Comparison of ENCODE assay signal across 9 mouse cellular contexts in genomic region chr9:35317233-35317980, GRCm38 (mm10). TPM values are rescaled to one million over a fixed set of nuclear protein-coding genes. Genes with fewer than 3 reads are reported as not detected.
DNase-seq lines count a peak whose midpoint lies in the region; ATAC-seq lines count a peak whose summit lies in the region.
"Had no signal": no experiment of that assay in that cellular context is flagged by ENCODE, and none has a peak within 500 bp of the region (broad histone marks: within the 10 kb centered on the region; RNA-seq: fewer than 3 reads in every experiment).

No protein-coding gene starts in this region.

- H3K27me3 ChIP-seq in kidney, embryonic 14.5 days (ENCODE audit: control insufficient read depth, insufficient read depth, low read length), result no peaks in the 10 kb centered on the region
- peaks cover 44% of the 10 kb centered on the region for H3K27me3 ChIP-seq in embryonic facial prominence, embryonic 10.5 days (replicated peaks; ENCODE audit: low read depth, poor library complexity, severe bottlenecking)
- no peaks in the 10 kb centered on the region for H3K27me3 ChIP-seq in limb, embryonic 11.5 days (ENCODE audit: control insufficient read depth, insufficient read depth, low read length)
- no peaks in the 10 kb centered on the region for H3K27me3 ChIP-seq in stomach, embryonic 14.5 days (ENCODE audit: control insufficient read depth, insufficient read depth, low read length)
- H3K27me3 ChIP-seq: liver, embryonic 12.5 days had no signal

- no peaks in the 10 kb centered on the region for H3K9me3 ChIP-seq in kidney, embryonic 14.5 days (ENCODE audit: control insufficient read depth, low read length)
- H3K9me3 ChIP-seq in embryonic facial prominence, embryonic 10.5 days, result no peaks in the 10 kb centered on the region
- H3K9me3 ChIP-seq in limb, embryonic 11.5 days (ENCODE audit: control insufficient read depth, low read length), result no peaks in the 10 kb centered on the region
- no peaks in the 10 kb centered on the region for H3K9me3 ChIP-seq in stomach, embryonic 14.5 days (ENCODE audit: control insufficient read depth, low read depth, low read length)
- H3K9me3 ChIP-seq: liver, embryonic 12.5 days had no signal

- H3K4me2 ChIP-seq in kidney, embryonic 14.5 days (replicated peaks; ENCODE audit: low read depth, low read length), result no peak overlapping the region
- H3K4me2 ChIP-seq in limb, embryonic 11.5 days (ENCODE audit: low read depth, severe bottlenecking), result no peak overlapping the region
- H3K4me2 ChIP-seq in stomach, embryonic 14.5 days (replicated peaks; ENCODE audit: low read depth, low read length), result no peak overlapping the region
- H3K4me2 ChIP-seq: liver, embryonic 12.5 days had no signal

- peaks cover 27% of the 10 kb centered on the region for H3K4me1 ChIP-seq in kidney, embryonic 14.5 days (ENCODE audit: control insufficient read depth, insufficient read depth, low read length)
- peaks cover 74% of the 10 kb centered on the region for H3K4me1 ChIP-seq in embryonic facial prominence, embryonic 10.5 days
- H3K4me1 ChIP-seq in limb, embryonic 11.5 days (ENCODE audit: control insufficient read depth, insufficient read depth, low read length), result peaks cover 44% of the 10 kb centered on the region
- H3K4me1 ChIP-seq in stomach, embryonic 14.5 days (ENCODE audit: control insufficient read depth, insufficient read depth, low read length), result peaks cover 36% of the 10 kb centered on the region
- H3K4me1 ChIP-seq: liver, embryonic 12.5 days had no signal

- no peak overlapping the region for H3K9ac ChIP-seq in kidney, embryonic 14.5 days (ENCODE audit: low read depth, low read length)
- H3K9ac ChIP-seq in limb, embryonic 11.5 days (ENCODE audit: low read length), result 0 out of 2 replicates have a peak overlapping the region, but pooled peaks have one; percentile 0
- no peak overlapping the region for H3K9ac ChIP-seq in stomach, embryonic 14.5 days (replicated peaks; ENCODE audit: low read depth, low read length)
- H3K9ac ChIP-seq: liver, embryonic 12.5 days had no signal

- WGBS in kidney, embryonic 14.5 days, result 32% methylated on average over 9 of the region's 9 CpGs
- 26% methylated on average over 9 of the region's 9 CpGs for WGBS in embryonic facial prominence, embryonic 10.5 days
- WGBS in limb, embryonic 11.5 days, result 23% methylated on average over 9 of the region's 9 CpGs
- WGBS in stomach, embryonic 14.5 days, result 41% methylated on average over 9 of the region's 9 CpGs

- H3K36me3 ChIP-seq in kidney, embryonic 14.5 days (ENCODE audit: control insufficient read depth, insufficient read depth, low read length), result no peaks in the 10 kb centered on the region
- no peaks in the 10 kb centered on the region for H3K36me3 ChIP-seq in embryonic facial prominence, embryonic 10.5 days (replicated peaks)
- no peaks in the 10 kb centered on the region for H3K36me3 ChIP-seq in limb, embryonic 11.5 days (ENCODE audit: control insufficient read depth, insufficient read depth, low read length)
- H3K36me3 ChIP-seq in stomach, embryonic 14.5 days (ENCODE audit: control insufficient read depth, insufficient read depth, low read length), result no peaks in the 10 kb centered on the region
- H3K36me3 ChIP-seq: liver, embryonic 12.5 days had no signal

- H3K27ac ChIP-seq in kidney, embryonic 14.5 days (ENCODE audit: low read depth, low read length), result no peak overlapping the region
- H3K27ac ChIP-seq in embryonic facial prominence, embryonic 10.5 days (replicated peaks), result peak overlapping the region; percentile 82
- peak overlapping the region; percentile 53; the same call in 1 of the 2 replicates for H3K27ac ChIP-seq in limb, embryonic 11.5 days (replicated peaks; ENCODE audit: low read depth, low read length)
- H3K27ac ChIP-seq in stomach, embryonic 14.5 days (ENCODE audit: low read length), result 0 out of 2 replicates have a peak overlapping the region, but pooled peaks have one; percentile 44
- H3K27ac ChIP-seq: liver, embryonic 12.5 days had no signal

- H3K4me3 ChIP-seq in kidney, embryonic 14.5 days (ENCODE audit: low read length), result no peak overlapping the region
- no peak overlapping the region for H3K4me3 ChIP-seq in embryonic facial prominence, embryonic 10.5 days
- H3K4me3 ChIP-seq in limb, embryonic 11.5 days (ENCODE audit: low read depth, low read length), result no peak overlapping the region
- no peak overlapping the region for H3K4me3 ChIP-seq in stomach, embryonic 14.5 days (ENCODE audit: low read depth, low read length)
- H3K4me3 ChIP-seq: liver, embryonic 12.5 days had no signal

- no peak for DNase-seq in kidney, postnatal 10 days
- DNase-seq in embryonic facial prominence, embryonic 10.5 days (ENCODE audit: low spot score), result peak; percentile 56
- DNase-seq in limb, embryonic 11.5 days (ENCODE audit: low spot score), result no peak
- no peak for DNase-seq in right cerebral cortex, postnatal 10 days (ENCODE audit: low spot score in 2 of 2)
- no peak for DNase-seq in adrenal gland, postnatal 25 days
- DNase-seq: gastrocnemius, postnatal 10 days had no signal

- peak; percentile 50 for ATAC-seq in kidney, embryonic 14.5 days (ENCODE audit: low FRiP score, low TSS enrichment)
- 0 out of 2 replicates have a peak, but pooled peaks have one; percentile 38 for ATAC-seq in limb, embryonic 11.5 days (ENCODE audit: insufficient number of reproducible peaks, low FRiP score, low TSS enrichment, low read depth)
- peak; percentile 47 for ATAC-seq in stomach, embryonic 14.5 days (ENCODE audit: insufficient number of reproducible peaks, insufficient read depth, low FRiP score, low read depth)
- ATAC-seq: liver, embryonic 12.5 days had no signal

RNA-seq across cellular contexts. Expression of gene Rpusd4, which starts 49.7 kb away (rescaled TPM):
- 31.4 and 33.7 TPM in 2 replicates for polyA plus RNA-seq in kidney, embryonic 14.5 days (2014; fragmentation: Nextera tagmentation; extraction: Ambion mirVana)
- 35.4 and 35.9 TPM in 2 replicates for polyA plus RNA-seq in embryonic facial prominence, embryonic 10.5 days (2016; fragmentation: Nextera tagmentation; extraction: Ambion mirVana)
- polyA plus RNA-seq in limb, embryonic 11.5 days (2014; fragmentation: Nextera tagmentation; extraction: Ambion mirVana), result 37.4 and 38.5 TPM in 2 replicates
- 28.2 and 30.5 TPM in 2 replicates for polyA plus RNA-seq in stomach, embryonic 14.5 days (2014; fragmentation: Nextera tagmentation; extraction: Ambion mirVana)
- 18.1 and 19.8 TPM in 2 replicates for total RNA-seq in adrenal gland, postnatal 25 days (2021)

RNA-seq across cellular contexts. Expression of gene Fam118b, which starts 49.8 kb away (rescaled TPM):
- 38.5 and 38.8 TPM in 2 replicates for polyA plus RNA-seq in kidney, embryonic 14.5 days (2014; fragmentation: Nextera tagmentation; extraction: Ambion mirVana)
- 63.4 and 66.4 TPM in 2 replicates for polyA plus RNA-seq in embryonic facial prominence, embryonic 10.5 days (2016; fragmentation: Nextera tagmentation; extraction: Ambion mirVana)
- polyA plus RNA-seq in limb, embryonic 11.5 days (2014; fragmentation: Nextera tagmentation; extraction: Ambion mirVana), result 63.0 and 64.9 TPM in 2 replicates
- polyA plus RNA-seq in stomach, embryonic 14.5 days (2014; fragmentation: Nextera tagmentation; extraction: Ambion mirVana), result 34.1 and 36.6 TPM in 2 replicates
- 12.7 and 13.6 TPM in 2 replicates for total RNA-seq in adrenal gland, postnatal 25 days (2021)
